Mouse (Mus musculus) liver, embryonic 15.5 days (tissue): ENCODE results near the gene Tbc1d10b. TPM values are rescaled to one million over a fixed set of nuclear protein-coding genes. Genes with fewer than 3 reads are reported as not detected.
A peak's percentile ranks its signal among the peaks of the same experiment; 100 is the strongest.

Source experiments
- ATAC-seq: fragments of 200-750 bp; cut with Nextera tagmentation; 2 replicates; pipeline ENCODE4 v1.8.0; 2017; ENCODE audit warnings: moderate number of reproducible peaks, mild to moderate bottlenecking, moderate library complexity; ENCODE audit not compliant: insufficient read depth
- H3K27ac ChIP-seq: fragments of 300-500 bp; sonication (generic); replicated peaks from 2 replicates; pipeline ENCODE4 v1.5.1; 2015; ENCODE audit warnings: mild to moderate bottlenecking, inconsistent platforms
- H3K27me3 ChIP-seq: fragments of 300-500 bp; sonication (generic); 2 replicates; pipeline ENCODE4 v1.6.1; 2015; ENCODE audit warnings: mild to moderate bottlenecking, inconsistent platforms
- H3K36me3 ChIP-seq: fragments of 300-500 bp; sonication (generic); replicated peaks from 2 replicates; pipeline ENCODE4 v1.6.1; 2015; ENCODE audit warnings: moderate library complexity, mild to moderate bottlenecking, inconsistent platforms
- H3K4me1 ChIP-seq: fragments of 300-500 bp; sonication (generic); replicated peaks from 2 replicates; pipeline ENCODE4 v1.6.1; 2015; ENCODE audit warnings: inconsistent platforms
- H3K4me2 ChIP-seq: fragments of 300-500 bp; sonication (generic); 2 replicates; pipeline ENCODE4 v1.6.1; 2015; ENCODE audit warnings: moderate library complexity, mild to moderate bottlenecking, inconsistent platforms
- H3K4me3 ChIP-seq: fragments of 300-500 bp; sonication (generic); replicated peaks from 2 replicates; pipeline ENCODE4 v1.5.1; 2015; ENCODE audit warnings: mild to moderate bottlenecking, inconsistent platforms
- H3K9ac ChIP-seq: fragments of 300-500 bp; sonication (generic); 2 replicates; pipeline ENCODE4 v1.6.1; 2015; ENCODE audit warnings: moderate library complexity, mild to moderate bottlenecking, inconsistent platforms
- H3K9me3 ChIP-seq: fragments of 300-500 bp; sonication (generic); replicated peaks from 2 replicates; pipeline ENCODE4 v1.6.1; 2016; ENCODE audit warnings: inconsistent platforms
- WGBS: fragments of 180-500 bp; shearing (Covaris S2); methylation state at CpG from one replicate; pipeline ENCODE4 v1.1.7; 2015; ENCODE audit warnings: mixed read lengths; ENCODE audit not compliant: insufficient replicate concordance; 5-methylcytosine and 5-hydroxymethylcytosine counted together
- polyA plus RNA-seq: library from polyadenylated mRNA; unstranded; fragments of >200 nt; fragmentation: Nextera tagmentation; extraction: Ambion mirVana; gene quantifications from 2 replicates; pipeline ENCODE4 v1.2.1, GENCODE M21; 2015

Gene Tbc1d10b
- polyA plus RNA-seq, 1 experiment from 2014 or later: 17.1 TPM

DNA sequence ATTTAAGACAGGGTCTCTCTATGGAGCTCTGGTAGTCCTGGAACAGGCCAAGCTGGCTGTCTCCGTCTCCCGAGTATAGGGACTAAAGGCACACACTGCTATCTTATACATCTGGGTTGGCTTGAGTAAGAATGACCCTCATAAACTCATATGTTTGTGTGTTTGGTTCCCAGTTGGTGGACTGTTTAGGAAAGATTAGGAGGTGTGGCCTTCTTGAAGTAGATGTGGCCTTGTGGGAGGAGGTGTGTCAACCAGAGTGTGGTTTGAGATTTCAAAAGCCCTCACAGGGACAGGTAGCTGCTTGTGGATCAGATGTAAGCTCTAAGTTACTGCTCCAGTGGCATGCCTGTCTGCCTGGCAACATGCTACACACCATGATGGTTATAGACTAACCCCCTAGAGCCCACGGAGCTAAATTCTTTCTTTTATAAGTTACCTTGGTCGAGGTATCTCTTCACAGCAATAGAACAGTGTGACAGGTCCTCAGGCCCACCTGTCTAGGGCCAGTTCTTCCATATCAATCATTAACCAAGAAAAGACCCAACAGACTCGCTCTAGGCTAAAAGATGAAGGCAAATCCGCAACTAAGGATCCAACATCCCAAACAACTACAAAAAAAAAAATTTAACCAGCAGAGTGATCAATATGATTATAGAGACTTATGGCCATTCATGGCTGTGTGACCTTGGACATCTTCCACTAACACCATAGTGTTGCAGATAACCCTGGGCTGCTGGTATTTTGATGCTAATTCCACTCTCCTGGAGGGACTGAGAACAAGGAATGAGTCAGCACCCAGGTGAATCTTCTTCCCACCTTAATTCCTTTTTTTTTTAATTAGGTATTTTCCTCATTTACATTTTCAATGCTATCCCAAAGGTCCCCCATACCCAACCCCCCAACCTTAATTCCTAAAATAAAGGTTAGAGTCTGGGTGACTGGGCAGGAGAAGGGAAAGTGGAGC, 15.5 kb upstream of the Tbc1d10b start:
- Histone ChIP-seq H3K4me3 (no peak overlapping the region), H3K4me2 (peak overlapping the region; percentile 47), H3K4me1 (peaks cover 83% of the 10 kb centered on the region), H3K9ac (0 out of 2 replicates have a peak overlapping the region, but pooled peaks have one; percentile 2), H3K27me3 (no peaks in the 10 kb centered on the region), H3K27ac (peak overlapping the region; percentile 96), H3K9me3 (no peaks in the 10 kb centered on the region), H3K36me3 (0 out of 2 replicates have a peak, but pooled peaks cover 2% of the 10 kb centered on the region)
- peak; percentile 74 for ATAC-seq
- 68% methylated on average over 6 of the region's 6 CpGs for WGBS

DNA sequence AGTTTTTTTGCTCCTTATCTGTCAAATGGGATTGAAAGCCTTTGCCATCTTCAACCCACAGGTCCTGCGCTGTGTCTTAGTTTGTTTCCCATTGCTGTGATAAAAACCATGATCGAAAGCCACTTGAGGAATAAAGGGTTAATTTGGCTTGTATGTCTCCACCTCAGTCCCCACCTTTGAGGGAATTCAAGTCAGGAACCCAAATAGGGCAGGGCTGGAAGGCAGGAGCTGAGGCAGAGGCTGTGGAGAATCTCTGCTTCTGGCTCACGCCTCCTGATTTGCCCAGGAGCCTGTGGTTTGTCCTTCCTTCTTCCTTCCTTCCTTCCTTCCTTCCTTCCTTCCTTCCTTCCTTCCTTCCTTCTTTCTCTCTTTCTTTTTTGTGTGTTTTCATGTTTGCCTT, 14.8 kb upstream of the Tbc1d10b start:
- Histone ChIP-seq H3K4me2 (peak overlapping the region; percentile 47; the same call in 1 of the 2 replicates), H3K9me3 (no peaks in the 10 kb centered on the region), H3K4me3 (no peak overlapping the region), H3K9ac (no peak overlapping the region), H3K36me3 (0 out of 2 replicates have a peak, but pooled peaks cover 2% of the 10 kb centered on the region), H3K27ac (peak overlapping the region; percentile 96), H3K27me3 (no peaks in the 10 kb centered on the region), H3K4me1 (peaks cover 85% of the 10 kb centered on the region)
- ATAC-seq: no peak
- 87% methylated on average over 3 of the region's 3 CpGs for WGBS

DNA sequence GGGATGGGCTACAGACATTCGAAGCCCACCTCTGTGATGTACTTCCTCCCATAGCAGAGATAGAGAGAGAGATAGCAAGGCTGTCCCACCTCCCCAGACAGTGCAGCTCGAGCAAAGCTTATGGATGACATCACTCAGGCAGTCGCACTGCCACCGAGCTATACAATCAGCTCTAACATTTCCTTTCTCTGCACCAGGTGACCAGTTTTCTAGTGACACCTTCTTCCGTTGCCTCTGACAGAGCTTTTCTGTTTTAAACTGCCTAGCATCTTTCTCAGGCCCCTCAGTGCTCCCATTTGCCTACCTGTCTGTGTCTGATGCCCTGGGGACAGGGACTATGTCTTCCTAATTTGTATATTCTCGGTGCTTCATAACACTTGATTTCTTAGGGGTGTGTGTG, 12.2 kb upstream of the Tbc1d10b start:
- Histone ChIP-seq H3K4me2 (no peak overlapping the region), H3K4me3 (no peak overlapping the region), H3K36me3 (0 out of 2 replicates have a peak, but pooled peaks cover 2% of the 10 kb centered on the region), H3K4me1 (peaks cover 85% of the 10 kb centered on the region), H3K9me3 (no peaks in the 10 kb centered on the region), H3K27ac (peak overlapping the region; percentile 57; the same call in 1 of the 2 replicates), H3K27me3 (no peaks in the 10 kb centered on the region), H3K9ac (no peak overlapping the region)
- whole genome bisulfite sequencing: 60% methylated on average over 6 of the region's 6 CpGs
- ATAC-seq: no peak

DNA sequence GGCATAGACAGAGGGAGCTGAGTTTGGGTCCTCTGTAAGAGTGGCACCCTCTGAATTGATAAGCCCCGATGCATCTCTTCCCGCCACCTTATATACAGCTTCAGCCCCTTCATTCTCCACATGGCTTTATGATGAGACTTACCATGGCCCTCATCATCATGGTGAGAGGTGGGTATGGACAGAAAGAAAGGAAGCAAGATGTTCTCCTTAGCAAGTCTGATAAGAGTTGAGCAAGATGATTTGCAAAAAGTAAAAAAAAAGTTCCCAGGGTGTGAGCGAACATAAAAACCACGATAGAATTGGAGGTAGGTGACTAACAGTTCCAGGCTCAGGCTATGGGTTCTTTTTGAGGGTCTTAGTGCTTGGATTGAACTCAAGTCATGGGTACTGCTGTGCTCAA, 10.4 kb upstream of the Tbc1d10b start:
- ATAC-seq: peak; percentile 25
- peaks cover 83% of the 10 kb centered on the region for H3K4me1 ChIP-seq
- peak overlapping the region; percentile 46 for H3K9ac ChIP-seq
- peak overlapping the region; percentile 86 for H3K27ac ChIP-seq
- no peaks in the 10 kb centered on the region for H3K9me3 ChIP-seq
- peak overlapping the region; percentile 26 for H3K4me3 ChIP-seq
- 0 out of 2 replicates have a peak, but pooled peaks cover 2% of the 10 kb centered on the region for H3K36me3 ChIP-seq
- peak overlapping the region; percentile 55 for H3K4me2 ChIP-seq
- H3K27me3 ChIP-seq: no peaks in the 10 kb centered on the region
- 17% methylated on average over 4 of the region's 4 CpGs for WGBS

DNA sequence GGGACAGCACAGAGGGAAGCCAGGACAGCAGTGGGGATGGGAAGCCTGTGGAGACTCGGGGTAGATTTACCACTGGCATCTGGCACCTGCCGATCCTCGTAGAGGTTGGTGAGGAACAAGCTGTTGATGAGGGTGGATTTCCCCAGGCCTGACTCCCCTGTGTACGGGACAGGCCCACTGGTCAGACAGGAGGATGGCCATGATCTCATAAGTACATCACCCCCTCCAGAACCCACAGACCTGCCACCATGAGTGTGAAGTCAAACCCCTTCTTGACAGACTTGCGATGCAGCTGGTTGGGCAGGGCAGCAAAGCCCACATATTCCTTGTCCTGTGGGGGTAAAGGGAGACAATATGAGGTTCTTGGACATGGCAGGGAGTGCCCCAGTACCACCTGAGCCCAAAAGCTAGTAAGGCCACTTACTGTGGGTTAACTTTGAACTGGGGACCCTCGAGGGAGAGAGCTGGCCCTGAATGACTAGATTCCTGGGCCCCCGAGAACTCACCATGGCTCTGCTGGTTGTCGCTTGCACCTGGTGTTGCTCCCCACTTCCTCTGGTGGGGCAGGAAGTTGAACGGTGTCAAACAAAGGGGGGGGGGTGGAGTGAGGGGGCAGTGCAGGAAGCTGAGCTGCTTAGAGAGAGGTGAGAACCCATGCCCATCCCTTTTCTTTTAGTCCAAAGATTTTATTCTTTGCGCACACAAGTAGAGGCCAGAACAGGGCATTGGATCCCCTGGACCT, 9.8 kb upstream of the Tbc1d10b start:
- H3K9ac ChIP-seq: peak overlapping the region; percentile 46
- no peaks in the 10 kb centered on the region for H3K9me3 ChIP-seq
- peak overlapping the region; percentile 26 for H3K4me3 ChIP-seq
- peaks cover 81% of the 10 kb centered on the region for H3K4me1 ChIP-seq
- peak overlapping the region; percentile 55 for H3K4me2 ChIP-seq
- peak overlapping the region; percentile 86 for H3K27ac ChIP-seq
- 27% methylated on average over 10 of the region's 10 CpGs for WGBS
- ATAC-seq: peak; percentile 10
- H3K27me3 ChIP-seq: no peaks in the 10 kb centered on the region
- 0 out of 2 replicates have a peak, but pooled peaks cover 2% of the 10 kb centered on the region for H3K36me3 ChIP-seq

DNA sequence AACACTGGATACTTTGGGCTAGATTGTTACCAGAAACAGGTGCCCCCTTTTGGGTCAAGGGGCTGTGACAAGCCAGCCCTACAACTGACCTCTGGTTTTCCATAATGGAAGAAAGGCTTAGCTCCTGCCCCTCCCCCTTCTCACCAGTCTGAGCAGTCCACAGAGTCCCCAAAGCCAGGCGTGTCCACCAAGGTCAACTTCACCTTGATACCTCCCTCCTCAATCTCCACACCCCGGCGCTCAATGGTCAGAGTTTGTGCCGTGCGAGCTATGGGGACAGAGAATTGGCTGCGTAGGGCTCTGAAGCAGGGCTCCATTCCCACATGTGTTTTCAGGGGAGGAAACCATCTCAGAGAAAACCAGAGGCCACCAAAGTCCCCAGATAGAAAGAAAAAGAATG, 9.2 kb upstream of the Tbc1d10b start:
- no peak for ATAC-seq
- Histone ChIP-seq H3K4me2 (peak overlapping the region; percentile 55), H3K36me3 (0 out of 2 replicates have a peak, but pooled peaks cover 2% of the 10 kb centered on the region), H3K9ac (peak overlapping the region; percentile 46), H3K9me3 (no peaks in the 10 kb centered on the region), H3K27me3 (no peaks in the 10 kb centered on the region), H3K27ac (peak overlapping the region; percentile 86), H3K4me3 (peak overlapping the region; percentile 26), H3K4me1 (peaks cover 81% of the 10 kb centered on the region)
- WGBS: 51% methylated on average over 6 of the region's 6 CpGs

DNA sequence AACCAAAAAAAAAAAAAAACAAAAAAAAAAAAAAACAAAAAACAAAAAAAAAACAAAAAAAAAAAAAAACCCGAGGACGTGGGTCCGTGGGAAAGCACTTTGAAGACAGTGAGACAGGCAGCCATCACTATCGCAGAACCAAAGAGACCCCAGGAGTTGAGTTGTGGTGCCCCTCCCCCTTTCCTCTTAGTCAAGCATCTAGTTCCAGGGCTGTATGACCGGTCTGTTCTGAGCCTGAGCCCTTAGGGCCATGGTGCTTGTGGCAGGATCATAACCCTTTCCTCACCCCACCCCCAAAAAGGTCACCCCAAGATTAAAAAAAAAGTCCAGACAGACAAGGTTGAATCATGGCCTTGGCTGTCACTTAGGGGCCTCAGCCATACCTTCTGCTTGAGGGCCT, 8.0 kb upstream of the Tbc1d10b start:
- Histone ChIP-seq H3K27me3 (no peaks in the 10 kb centered on the region), H3K36me3 (no peaks in the 10 kb centered on the region), H3K9me3 (no peaks in the 10 kb centered on the region), H3K4me3 (no peak overlapping the region), H3K4me1 (peaks cover 79% of the 10 kb centered on the region), H3K27ac (peak overlapping the region; percentile 86; the same call in 1 of the 2 replicates), H3K9ac (no peak overlapping the region), H3K4me2 (no peak overlapping the region)
- no peak for ATAC-seq
- WGBS: 73% methylated on average over 5 of the region's 5 CpGs

DNA sequence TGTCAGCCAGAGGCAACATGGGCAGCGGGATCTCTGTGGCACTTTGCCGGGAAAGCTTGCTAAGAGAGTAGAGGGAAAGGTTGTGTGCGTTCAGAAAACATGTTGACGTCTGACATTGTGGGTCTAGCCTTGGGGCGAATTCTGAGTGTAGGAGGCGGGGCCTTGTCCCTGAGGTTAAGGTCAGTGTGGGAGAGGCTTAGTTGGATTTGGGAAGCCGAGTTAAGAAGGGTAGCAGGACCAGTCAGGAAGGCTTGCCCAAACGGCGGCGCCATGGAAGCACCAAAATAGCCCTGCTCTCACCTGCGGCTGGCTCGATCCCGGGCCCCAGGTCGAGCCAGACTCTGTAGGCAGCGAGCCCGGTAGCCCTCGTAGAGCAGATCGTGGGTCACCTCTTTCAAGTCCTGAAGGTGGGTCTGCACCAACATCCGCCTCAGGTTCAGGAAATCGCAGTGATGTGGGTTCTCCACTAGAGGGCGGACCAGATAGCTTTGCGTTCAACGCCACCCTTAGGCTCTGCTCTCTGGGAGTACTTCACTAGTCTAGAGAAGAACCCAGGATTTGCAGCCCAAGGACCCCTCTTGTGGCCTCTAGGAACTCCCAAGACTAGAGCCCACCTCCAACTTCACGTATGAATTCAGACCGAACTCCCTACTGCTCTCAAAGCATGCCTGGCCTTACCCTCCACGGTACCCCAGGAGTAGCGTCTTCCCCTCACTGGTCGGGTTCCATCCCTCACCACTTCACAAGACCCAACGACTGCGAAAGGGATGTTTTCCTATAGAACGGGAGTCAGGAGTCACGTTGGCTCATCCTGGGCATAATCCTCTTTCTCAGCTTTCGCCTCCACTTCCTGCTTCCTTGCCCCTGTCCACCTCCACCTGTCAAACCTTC, 7.0 kb upstream of the Tbc1d10b start:
- WGBS: 30% methylated on average over 33 of the region's 33 CpGs
- H3K9me3 ChIP-seq: no peaks in the 10 kb centered on the region
- peaks cover 84% of the 10 kb centered on the region for H3K4me1 ChIP-seq
- 0 out of 2 replicates have a peak overlapping the region, but pooled peaks have one; percentile 26 for H3K9ac ChIP-seq
- H3K27ac ChIP-seq: no peak overlapping the region; the same call in 1 of the 2 replicates
- peak overlapping the region; percentile 35 for H3K4me3 ChIP-seq
- no peaks in the 10 kb centered on the region for H3K27me3 ChIP-seq
- H3K4me2 ChIP-seq: peak overlapping the region; percentile 60
- H3K36me3 ChIP-seq: no peaks in the 10 kb centered on the region
- peak; percentile 38; the same call in 1 of the 2 replicates for ATAC-seq

DNA sequence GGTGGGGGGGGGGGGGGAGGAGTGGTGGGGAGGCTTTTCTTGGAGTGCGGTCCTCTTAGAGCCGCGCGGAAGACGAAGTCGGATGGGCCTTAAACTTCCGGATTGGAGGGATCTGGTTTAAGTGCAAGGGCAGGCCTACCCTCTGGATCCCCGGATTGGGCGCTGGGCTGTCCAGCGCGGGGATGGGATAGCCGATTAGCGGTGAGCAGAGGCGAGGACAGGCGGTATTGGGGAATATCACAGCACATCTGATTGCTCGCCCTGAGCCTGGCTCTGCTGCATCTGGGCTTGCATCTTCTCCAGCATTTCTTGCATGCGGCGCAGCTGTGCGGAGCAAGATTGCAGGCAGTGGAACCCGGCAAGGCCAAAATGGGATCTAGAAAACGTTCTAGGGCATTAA, 6.3 kb upstream of the Tbc1d10b start:
- no peak overlapping the region; the same call in 1 of the 2 replicates for H3K27ac ChIP-seq
- no peaks in the 10 kb centered on the region for H3K27me3 ChIP-seq
- H3K9ac ChIP-seq: no peak overlapping the region
- H3K36me3 ChIP-seq: no peaks in the 10 kb centered on the region
- WGBS: 73% methylated on average over 21 of the region's 21 CpGs
- H3K4me2 ChIP-seq: peak overlapping the region; percentile 60
- ATAC-seq: no peak
- no peaks in the 10 kb centered on the region for H3K9me3 ChIP-seq
- H3K4me1 ChIP-seq: peaks cover 84% of the 10 kb centered on the region
- no peak overlapping the region for H3K4me3 ChIP-seq

DNA sequence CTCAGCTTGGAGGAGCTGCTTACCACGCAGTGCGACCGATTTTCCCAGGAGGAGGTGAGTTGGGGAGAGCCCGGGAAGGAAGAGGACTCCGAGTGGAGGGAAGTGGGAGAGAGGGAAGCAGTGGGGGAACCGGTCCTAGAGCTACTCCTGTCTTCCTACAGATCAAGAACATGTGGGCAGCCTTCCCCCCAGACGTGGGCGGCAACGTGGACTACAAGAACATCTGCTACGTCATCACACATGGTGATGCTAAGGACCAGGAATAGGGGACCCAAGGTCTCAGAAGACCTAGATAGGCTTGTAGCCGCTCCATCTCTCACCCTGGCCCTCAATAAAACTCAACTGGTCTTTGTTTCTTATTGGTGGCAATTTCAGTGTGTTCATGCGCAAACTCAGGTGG, 5.7 kb upstream of the Tbc1d10b start:
- H3K9ac ChIP-seq: no peak overlapping the region
- peaks cover 84% of the 10 kb centered on the region for H3K4me1 ChIP-seq
- H3K4me2 ChIP-seq: no peak overlapping the region
- no peaks in the 10 kb centered on the region for H3K36me3 ChIP-seq
- H3K27me3 ChIP-seq: no peaks in the 10 kb centered on the region
- H3K4me3 ChIP-seq: no peak overlapping the region
- WGBS: 67% methylated on average over 12 of the region's 12 CpGs
- no peak for ATAC-seq
- no peak overlapping the region for H3K27ac ChIP-seq
- no peaks in the 10 kb centered on the region for H3K9me3 ChIP-seq
